Mouse (Mus musculus): ENCODE measurements around the gene Duoxa2. TPM values are rescaled to one million over a fixed set of nuclear protein-coding genes. Genes with fewer than 3 reads are reported as not detected.

Duoxa2 gene
- polyA plus RNA-seq, 1 experiment from 2014 or later = not detected

GRCm38 (mm10) chr2:122286137-122286536 is 12.6 kb upstream of the Duoxa2 start:
- Histone ChIP-seq H3K4me1 (ENCODE audit: control insufficient read depth in 2 of 2, insufficient read depth in 2 of 2, low read length in 2 of 2) (peaks cover 6 to 7% of the 10 kb centered on the region in 2 experiments; a peak in 3 of 4 replicates), H3K9me3 (ENCODE audit: control insufficient read depth, low read length) (no peaks in the 10 kb centered on the region), H3K4me2 (ENCODE audit: low read length) (no peak overlapping the region), H3K27me3 (ENCODE audit: control insufficient read depth, insufficient read depth, low read length) (no peaks in the 10 kb centered on the region), H3K9ac (ENCODE audit: low read length) (no peak overlapping the region), H3K27ac (replicated peaks in 1 of 2; ENCODE audit: control insufficient read depth in 1 of 2, insufficient read depth in 1 of 2, low read depth in 2 of 2, low read length in 2 of 2) (peak overlapping the region in 1 of 2 experiments; percentile 42; a peak in 2 of 4 replicates), H3K36me3 (ENCODE audit: control insufficient read depth, insufficient read depth, low read length) (no peaks in the 10 kb centered on the region), H3K4me3 (ENCODE audit: control insufficient read depth in 1 of 2, insufficient read depth in 1 of 2, low read depth in 1 of 2, low read length in 2 of 2) (no peak overlapping the region)
- 53% methylated on average over 7 of the region's 7 CpGs for WGBS
- ATAC-seq (ENCODE audit: insufficient number of reproducible peaks, insufficient read depth, low FRiP score, low read depth) = peak; percentile 79

- Histone ChIP-seq H3K4me1 (ENCODE audit: control insufficient read depth in 2 of 2, insufficient read depth in 2 of 2, low read length in 2 of 2) (peaks cover 7 to 24% of the 10 kb centered on the region in 2 experiments; a peak in 3 of 4 replicates), H3K9ac (ENCODE audit: low read length) (no peak overlapping the region), H3K27me3 (ENCODE audit: control insufficient read depth, insufficient read depth, low read length) (peaks cover 74% of the 10 kb centered on the region), H3K9me3 (ENCODE audit: control insufficient read depth, low read length) (no peaks in the 10 kb centered on the region), H3K36me3 (ENCODE audit: control insufficient read depth, insufficient read depth, low read length) (no peaks in the 10 kb centered on the region), H3K4me3 (ENCODE audit: control insufficient read depth in 1 of 2, insufficient read depth in 1 of 2, low read depth in 1 of 2, low read length in 2 of 2) (no peak overlapping the region), H3K27ac (replicated peaks in 1 of 2; ENCODE audit: control insufficient read depth in 1 of 2, insufficient read depth in 1 of 2, low read depth in 2 of 2, low read length in 2 of 2) (no peak overlapping the region), H3K4me2 (ENCODE audit: low read length) (no peak overlapping the region)
- ATAC-seq (ENCODE audit: insufficient number of reproducible peaks, insufficient read depth, low FRiP score, low read depth) = no peak
- WGBS = 4% methylated on average over 7 of the region's 7 CpGs
Measured at GRCm38 (mm10) chr2:122294916-122295315, 3.8 kb upstream of the Duoxa2 start.

GRCm38 (mm10) chr2:122297271-122298095 is 1.2 kb upstream of the Duoxa2 start:
- no peaks in the 10 kb centered on the region for H3K36me3 ChIP-seq (ENCODE audit: control insufficient read depth, insufficient read depth, low read length)
- H3K9ac ChIP-seq (ENCODE audit: low read length) = no peak overlapping the region
- peaks cover 95% of the 10 kb centered on the region for H3K27me3 ChIP-seq (ENCODE audit: control insufficient read depth, insufficient read depth, low read length)
- no peaks in the 10 kb centered on the region for H3K9me3 ChIP-seq (ENCODE audit: control insufficient read depth, low read length)
- WGBS = 1% methylated on average over 35 of the region's 35 CpGs
- H3K4me2 ChIP-seq (ENCODE audit: low read length) = peak overlapping the region; percentile 44
- ATAC-seq (ENCODE audit: insufficient number of reproducible peaks, insufficient read depth, low FRiP score, low read depth) = no peak
- peak overlapping the region in 1 of 2 experiments; percentile 38; a peak in 2 of 4 replicates for H3K4me3 ChIP-seq (ENCODE audit: control insufficient read depth in 1 of 2, insufficient read depth in 1 of 2, low read depth in 1 of 2, low read length in 2 of 2)
- H3K4me1 ChIP-seq (ENCODE audit: control insufficient read depth in 2 of 2, insufficient read depth in 2 of 2, low read length in 2 of 2) = peaks cover 11 to 41% of the 10 kb centered on the region in 2 experiments; a peak in 3 of 4 replicates
- H3K27ac ChIP-seq (replicated peaks in 1 of 2; ENCODE audit: control insufficient read depth in 1 of 2, insufficient read depth in 1 of 2, low read depth in 2 of 2, low read length in 2 of 2) = no peak overlapping the region

GRCm38 (mm10) chr2:122298096-122298499 is 602 bp upstream of the Duoxa2 start, which contains the start of gene Duox2:
Gene Duox2, minus strand, starts transcription at chr2:122298449.
- peak within 1 kb of the TSS; percentile 29 to 38 for H3K4me3 ChIP-seq (ENCODE audit: control insufficient read depth in 1 of 2, insufficient read depth in 1 of 2, low read depth in 1 of 2, low read length in 2 of 2)
- peak within 1 kb of the TSS; percentile 70 for H3K4me2 ChIP-seq (ENCODE audit: low read length)
- no peak within 1 kb of the TSS for H3K9ac ChIP-seq (ENCODE audit: low read length)
- ATAC-seq (ENCODE audit: insufficient number of reproducible peaks, insufficient read depth, low FRiP score, low read depth) = no peak
- H3K4me1 ChIP-seq (ENCODE audit: control insufficient read depth in 2 of 2, insufficient read depth in 2 of 2, low read length in 2 of 2) = peaks cover 11 to 41% of the 10 kb centered on the region in 2 experiments; a peak in 3 of 4 replicates
- 5% methylated on average over 13 of the region's 13 CpGs for WGBS
- no peak within 1 kb of the TSS for H3K27ac ChIP-seq (replicated peaks in 1 of 2; ENCODE audit: control insufficient read depth in 1 of 2, insufficient read depth in 1 of 2, low read depth in 2 of 2, low read length in 2 of 2)
- no peaks in the 10 kb centered on the region for H3K9me3 ChIP-seq (ENCODE audit: control insufficient read depth, low read length)
- H3K27me3 ChIP-seq (ENCODE audit: control insufficient read depth, insufficient read depth, low read length) = peaks cover 95% of the 10 kb centered on the region
- H3K36me3 ChIP-seq (ENCODE audit: control insufficient read depth, insufficient read depth, low read length) = no peaks in the 10 kb centered on the region

GRCm38 (mm10) chr2:122299911-122300655 is 1.4 kb downstream of the Duoxa2 start:
- H3K4me2 ChIP-seq (ENCODE audit: low read length) = no peak overlapping the region
- ATAC-seq (ENCODE audit: insufficient number of reproducible peaks, insufficient read depth, low FRiP score, low read depth) = no peak
- H3K27me3 ChIP-seq (ENCODE audit: control insufficient read depth, insufficient read depth, low read length) = peaks cover 95% of the 10 kb centered on the region
- H3K4me3 ChIP-seq (ENCODE audit: control insufficient read depth in 1 of 2, insufficient read depth in 1 of 2, low read depth in 1 of 2, low read length in 2 of 2) = no peak overlapping the region
- H3K27ac ChIP-seq (replicated peaks in 1 of 2; ENCODE audit: control insufficient read depth in 1 of 2, insufficient read depth in 1 of 2, low read depth in 2 of 2, low read length in 2 of 2) = no peak overlapping the region
- peaks cover 11 to 41% of the 10 kb centered on the region in 2 experiments; a peak in 3 of 4 replicates for H3K4me1 ChIP-seq (ENCODE audit: control insufficient read depth in 2 of 2, insufficient read depth in 2 of 2, low read length in 2 of 2)
- H3K9ac ChIP-seq (ENCODE audit: low read length) = no peak overlapping the region
- H3K9me3 ChIP-seq (ENCODE audit: control insufficient read depth, low read length) = no peaks in the 10 kb centered on the region
- WGBS = 14% methylated on average over 14 of the region's 14 CpGs
- H3K36me3 ChIP-seq (ENCODE audit: control insufficient read depth, insufficient read depth, low read length) = no peaks in the 10 kb centered on the region

- peaks cover 11 to 41% of the 10 kb centered on the region in 2 experiments; a peak in 3 of 4 replicates for H3K4me1 ChIP-seq (ENCODE audit: control insufficient read depth in 2 of 2, insufficient read depth in 2 of 2, low read length in 2 of 2)
- H3K27ac ChIP-seq (replicated peaks in 1 of 2; ENCODE audit: control insufficient read depth in 1 of 2, insufficient read depth in 1 of 2, low read depth in 2 of 2, low read length in 2 of 2) = no peak overlapping the region
- WGBS = 8% methylated on average over 14 of the region's 14 CpGs
- peaks cover 95% of the 10 kb centered on the region for H3K27me3 ChIP-seq (ENCODE audit: control insufficient read depth, insufficient read depth, low read length)
- H3K4me2 ChIP-seq (ENCODE audit: low read length) = peak overlapping the region; percentile 75
- 0 out of 4 replicates have a peak overlapping the region, but pooled peaks of 1 of the 2 experiments have one; percentile 39 for H3K4me3 ChIP-seq (ENCODE audit: control insufficient read depth in 1 of 2, insufficient read depth in 1 of 2, low read depth in 1 of 2, low read length in 2 of 2)
- no peaks in the 10 kb centered on the region for H3K36me3 ChIP-seq (ENCODE audit: control insufficient read depth, insufficient read depth, low read length)
- H3K9ac ChIP-seq (ENCODE audit: low read length) = no peak overlapping the region
- H3K9me3 ChIP-seq (ENCODE audit: control insufficient read depth, low read length) = no peaks in the 10 kb centered on the region
- ATAC-seq (ENCODE audit: insufficient number of reproducible peaks, insufficient read depth, low FRiP score, low read depth) = no peak
Measured at GRCm38 (mm10) chr2:122300656-122301020, 1.9 kb downstream of the Duoxa2 start.

- Histone ChIP-seq H3K4me3 (ENCODE audit: control insufficient read depth in 1 of 2, insufficient read depth in 1 of 2, low read depth in 1 of 2, low read length in 2 of 2) (peak overlapping the region; percentile 25 to 39), H3K36me3 (ENCODE audit: control insufficient read depth, insufficient read depth, low read length) (no peaks in the 10 kb centered on the region), H3K4me1 (ENCODE audit: control insufficient read depth in 2 of 2, insufficient read depth in 2 of 2, low read length in 2 of 2) (peaks cover 11 to 41% of the 10 kb centered on the region in 2 experiments; a peak in 3 of 4 replicates), H3K9me3 (ENCODE audit: control insufficient read depth, low read length) (no peaks in the 10 kb centered on the region), H3K27ac (replicated peaks in 1 of 2; ENCODE audit: control insufficient read depth in 1 of 2, insufficient read depth in 1 of 2, low read depth in 2 of 2, low read length in 2 of 2) (no peak overlapping the region), H3K4me2 (ENCODE audit: low read length) (peak overlapping the region; percentile 75), H3K9ac (ENCODE audit: low read length) (peak overlapping the region; percentile 16; the same call in 1 of the 2 replicates), H3K27me3 (ENCODE audit: control insufficient read depth, insufficient read depth, low read length) (peaks cover 95% of the 10 kb centered on the region)
- WGBS = 2% methylated on average over 44 of the region's 48 CpGs
- ATAC-seq (ENCODE audit: insufficient number of reproducible peaks, insufficient read depth, low FRiP score, low read depth) = no peak; the same call in 1 of the 2 replicates
Measured at GRCm38 (mm10) chr2:122301081-122301920, 2.6 kb downstream of the Duoxa2 start.

Measured in heart, embryonic 14.5 days (tissue).